Mouse (Mus musculus): ENCODE results near the gene Actl6b.

DNA sequence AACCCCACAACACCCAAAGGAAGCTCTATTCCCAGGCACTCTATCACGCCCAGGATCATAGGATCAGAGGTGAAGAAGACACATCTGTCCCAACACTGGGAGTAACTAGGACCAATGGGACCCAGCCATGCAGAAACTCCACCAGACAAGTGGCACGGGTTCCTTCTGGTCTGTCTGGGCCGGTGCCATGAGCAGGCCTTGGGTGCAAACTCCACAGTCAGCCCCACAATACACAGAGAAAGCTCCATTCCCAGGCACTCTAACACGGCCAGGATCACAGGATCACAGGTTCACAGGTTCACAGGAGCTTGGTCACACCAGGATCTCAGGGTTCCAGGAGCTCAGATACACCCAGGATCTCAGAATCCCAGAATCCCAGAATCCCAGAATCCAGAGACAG lies 7.7 kb upstream of the Actl6b start:
- no peak for TF ChIP-seq CTCF (IDR thresholded peaks at IDR 0.05; ENCODE audit: low read depth)
- TF ChIP-seq EP300 (IDR thresholded peaks at IDR 0.05; ENCODE audit: low read depth): no peak
